Mouse (Mus musculus): ENCODE measurements around the gene Fbxo22. TPM values are rescaled to one million over a fixed set of nuclear protein-coding genes. Genes with fewer than 3 reads are reported as not detected.

Gene Fbxo22
- 57.5 and 63.0 TPM in 2 replicates for polyA plus RNA-seq (2014; fragmentation: Nextera tagmentation; extraction: Ambion mirVana)

DNA sequence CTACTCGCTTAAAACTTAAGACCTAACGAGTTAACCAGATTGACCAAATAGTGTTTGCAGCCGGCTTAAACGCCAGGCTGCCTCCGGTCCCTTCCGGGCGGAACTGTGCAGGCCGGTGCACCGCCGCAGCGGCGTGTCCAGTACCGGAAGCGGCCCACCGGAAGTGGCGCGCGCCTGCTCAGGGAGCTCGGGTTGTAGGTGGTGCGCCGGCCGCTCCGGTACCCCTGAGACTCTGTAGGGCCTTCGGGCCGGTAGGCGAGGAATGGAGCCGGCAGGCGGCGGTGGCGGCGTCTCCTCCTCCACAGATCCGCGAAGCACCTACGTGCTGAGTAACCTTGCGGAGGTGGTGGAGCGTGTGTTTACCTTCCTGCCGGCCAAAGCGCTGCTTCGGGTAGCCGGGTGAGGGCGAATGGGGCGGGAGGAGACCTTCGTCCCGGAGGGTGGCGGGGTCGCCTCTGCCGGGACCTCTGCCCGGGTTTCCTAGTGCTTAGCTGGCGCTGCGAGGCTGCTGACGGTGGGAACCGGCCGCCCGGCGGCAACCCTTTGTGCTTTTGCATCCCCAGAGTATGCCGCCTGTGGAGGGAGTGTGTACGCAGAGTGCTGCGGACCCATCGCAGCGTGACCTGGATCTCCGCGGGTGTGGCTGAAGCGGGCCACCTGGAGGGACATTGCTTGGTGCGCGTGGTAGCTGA, at the start of gene Fbxo22:
TSS of gene Fbxo22 (plus strand) at position 136 of the 692 bp plus-strand sequence.
- Histone ChIP-seq H3K27ac (ENCODE audit: low read depth) (peak within 1 kb of the TSS; percentile 86), H3K4me1 (replicated peaks; ENCODE audit: control insufficient read depth, insufficient read depth, low read length) (peaks cover 6% of the 10 kb centered on the region), H3K4me3 (ENCODE audit: low read depth, low read length) (peak within 1 kb of the TSS; percentile 83), H3K27me3 (replicated peaks; ENCODE audit: control insufficient read depth, insufficient read depth, low read length) (no peaks in the 10 kb centered on the region), H3K9ac (ENCODE audit: low read length) (peak within 1 kb of the TSS; percentile 87), H3K36me3 (ENCODE audit: control insufficient read depth, insufficient read depth, low read length) (peaks cover 23% of the 10 kb centered on the region), H3K4me2 (ENCODE audit: low read length) (peak within 1 kb of the TSS; percentile 80), H3K9me3 (ENCODE audit: control insufficient read depth, low read length) (no peaks in the 10 kb centered on the region)
- WGBS = under 1% methylated on average over 62 of the region's 65 CpGs
- DNase-seq (ENCODE audit: low spot score) (peak; percentile 90), ATAC-seq (replicated peaks; ENCODE audit: low FRiP score, low TSS enrichment, low read depth) (peak; percentile 99)

DNA sequence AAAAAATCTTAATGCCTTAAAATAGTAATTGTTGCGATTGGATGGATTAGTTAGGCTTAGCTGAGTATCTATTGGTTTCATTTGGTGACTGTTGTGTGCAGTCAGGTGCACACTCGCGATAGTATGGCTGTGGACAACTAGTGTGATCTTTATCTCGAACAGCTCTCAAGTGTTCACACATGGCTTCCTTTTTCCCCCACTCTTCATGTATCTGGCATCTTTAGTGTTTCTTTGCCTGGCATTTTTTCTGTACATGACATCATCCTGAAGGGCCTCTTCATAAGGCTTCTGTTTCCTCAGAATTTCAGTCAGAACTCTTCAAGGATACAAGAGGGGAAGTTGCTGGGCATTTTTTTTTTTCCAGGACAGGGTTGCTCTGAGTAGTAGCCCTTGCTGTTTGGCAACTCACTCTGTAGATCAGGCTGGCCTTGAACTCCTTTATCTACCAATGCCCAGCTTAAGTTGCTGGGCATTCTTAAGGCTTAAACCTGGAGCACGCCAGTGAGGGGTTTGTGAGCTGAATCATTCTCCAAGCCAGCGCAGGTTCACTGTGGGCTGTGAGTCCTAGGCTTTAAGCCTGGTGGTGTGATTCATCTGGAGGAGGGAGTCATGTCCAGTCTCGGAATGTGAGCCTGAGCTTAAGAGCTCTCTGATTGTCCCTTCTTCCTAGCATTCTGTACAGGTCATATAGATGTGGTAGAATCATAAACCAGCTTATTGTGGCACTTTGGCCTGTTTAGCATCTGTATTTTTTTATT, 37.9 kb upstream of the Fbxo22 start:
- no peak overlapping the region for H3K9ac ChIP-seq (ENCODE audit: low read length)
- ATAC-seq (replicated peaks; ENCODE audit: low FRiP score, low TSS enrichment, low read depth) = no peak
- 83% methylated on average over 7 of the region's 7 CpGs for WGBS
- H3K9me3 ChIP-seq (ENCODE audit: control insufficient read depth, low read length) = no peaks in the 10 kb centered on the region
- DNase-seq (ENCODE audit: low spot score) = no peak
- H3K27me3 ChIP-seq (replicated peaks; ENCODE audit: control insufficient read depth, insufficient read depth, low read length) = no peaks in the 10 kb centered on the region
- no peak overlapping the region for H3K4me3 ChIP-seq (ENCODE audit: low read depth, low read length)
- no peak overlapping the region for H3K27ac ChIP-seq (ENCODE audit: low read depth)
- H3K4me1 ChIP-seq (replicated peaks; ENCODE audit: control insufficient read depth, insufficient read depth, low read length) = no peaks in the 10 kb centered on the region
- H3K36me3 ChIP-seq (ENCODE audit: control insufficient read depth, insufficient read depth, low read length) = peaks cover 23% of the 10 kb centered on the region
- no peak overlapping the region for H3K4me2 ChIP-seq (ENCODE audit: low read length)

DNA sequence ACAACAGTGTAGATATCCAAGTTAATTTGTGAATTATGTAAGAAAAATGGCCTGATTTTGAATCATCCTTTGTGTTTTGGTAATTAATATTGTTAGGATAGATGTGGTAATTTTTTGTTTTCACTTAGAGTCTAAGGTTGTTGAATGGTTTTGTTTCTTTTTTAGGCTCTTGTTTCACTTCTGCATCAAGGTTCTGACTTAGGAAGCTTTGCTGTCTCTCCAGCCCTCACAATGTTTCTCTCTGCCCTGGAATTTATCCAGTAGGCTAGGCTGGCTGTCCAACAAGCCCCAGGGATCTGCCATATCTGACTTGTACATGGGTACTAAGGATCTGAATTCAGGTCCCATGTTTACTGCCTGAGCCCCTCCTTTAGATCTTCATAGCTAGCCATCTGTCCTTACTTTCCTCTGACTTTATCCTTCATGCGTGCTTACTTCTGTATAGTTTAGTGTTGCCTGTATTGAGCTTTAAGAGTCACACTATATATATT, 36.5 kb upstream of the Fbxo22 start:
- H3K4me3 ChIP-seq (ENCODE audit: low read depth, low read length) = no peak overlapping the region
- H3K27ac ChIP-seq (ENCODE audit: low read depth) = no peak overlapping the region
- peaks cover 23% of the 10 kb centered on the region for H3K36me3 ChIP-seq (ENCODE audit: control insufficient read depth, insufficient read depth, low read length)
- no peaks in the 10 kb centered on the region for H3K27me3 ChIP-seq (replicated peaks; ENCODE audit: control insufficient read depth, insufficient read depth, low read length)
- H3K4me1 ChIP-seq (replicated peaks; ENCODE audit: control insufficient read depth, insufficient read depth, low read length) = no peaks in the 10 kb centered on the region
- no peak overlapping the region for H3K4me2 ChIP-seq (ENCODE audit: low read length)
- H3K9ac ChIP-seq (ENCODE audit: low read length) = no peak overlapping the region
- 92% methylated on average over 1 of the region's 1 CpGs for WGBS
- DNase-seq (ENCODE audit: low spot score) (no peak), ATAC-seq (replicated peaks; ENCODE audit: low FRiP score, low TSS enrichment, low read depth) (no peak)
- H3K9me3 ChIP-seq (ENCODE audit: control insufficient read depth, low read length) = no peaks in the 10 kb centered on the region

DNA sequence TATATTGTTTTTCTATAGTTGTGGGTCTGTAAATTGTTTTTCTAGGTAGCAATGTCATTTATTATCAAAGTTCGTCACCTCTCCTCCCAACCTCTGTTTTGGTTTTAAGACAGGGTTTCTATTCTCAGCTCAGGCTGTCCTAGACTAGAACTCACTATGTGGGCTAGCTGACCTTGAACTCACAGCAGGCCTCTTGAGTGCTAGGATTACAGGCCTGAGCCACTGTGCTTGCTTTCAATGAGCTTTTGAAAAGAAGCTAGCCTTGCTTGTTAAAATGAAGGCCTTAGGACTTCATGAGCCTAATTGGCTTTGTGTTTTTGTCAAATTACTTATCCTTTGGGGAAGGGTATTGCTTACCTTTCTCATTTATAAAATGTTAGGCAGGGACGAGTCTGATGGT, 34.5 kb upstream of the Fbxo22 start:
- no peaks in the 10 kb centered on the region for H3K27me3 ChIP-seq (replicated peaks; ENCODE audit: control insufficient read depth, insufficient read depth, low read length)
- no peak overlapping the region for H3K4me3 ChIP-seq (ENCODE audit: low read depth, low read length)
- no peak overlapping the region for H3K4me2 ChIP-seq (ENCODE audit: low read length)
- 86% methylated on average over 2 of the region's 2 CpGs for WGBS
- H3K4me1 ChIP-seq (replicated peaks; ENCODE audit: control insufficient read depth, insufficient read depth, low read length) = no peaks in the 10 kb centered on the region
- ATAC-seq (replicated peaks; ENCODE audit: low FRiP score, low TSS enrichment, low read depth) (no peak), DNase-seq (ENCODE audit: low spot score) (no peak)
- no peaks in the 10 kb centered on the region for H3K9me3 ChIP-seq (ENCODE audit: control insufficient read depth, low read length)
- no peak overlapping the region for H3K9ac ChIP-seq (ENCODE audit: low read length)
- H3K36me3 ChIP-seq (ENCODE audit: control insufficient read depth, insufficient read depth, low read length) = peaks cover 11% of the 10 kb centered on the region
- H3K27ac ChIP-seq (ENCODE audit: low read depth) = no peak overlapping the region

DNA sequence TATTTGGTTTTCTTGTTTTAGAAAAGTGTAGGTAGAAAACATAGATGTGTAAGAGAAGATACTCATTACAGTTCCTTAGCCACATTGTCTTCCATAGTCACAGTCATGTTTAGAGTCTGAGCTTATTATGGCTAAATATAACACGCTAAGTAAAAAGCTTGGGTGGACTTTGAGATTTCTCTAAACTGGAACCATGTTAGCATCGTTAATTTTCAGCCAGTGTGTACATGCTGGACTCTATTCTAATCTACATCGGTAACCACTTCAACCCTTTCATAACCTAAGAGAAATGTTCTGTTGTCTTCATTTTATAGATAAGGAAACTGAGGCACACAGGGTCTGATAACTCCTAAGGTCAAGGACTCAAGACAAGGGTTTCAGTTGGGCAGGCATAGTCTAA, 12.8 kb upstream of the Fbxo22 start:
- no peak overlapping the region for H3K9ac ChIP-seq (ENCODE audit: low read length)
- H3K4me2 ChIP-seq (ENCODE audit: low read length) = no peak overlapping the region
- no peaks in the 10 kb centered on the region for H3K9me3 ChIP-seq (ENCODE audit: control insufficient read depth, low read length)
- H3K27ac ChIP-seq (ENCODE audit: low read depth) = no peak overlapping the region
- DNase-seq (ENCODE audit: low spot score) (no peak), ATAC-seq (replicated peaks; ENCODE audit: low FRiP score, low TSS enrichment, low read depth) (no peak)
- no peak overlapping the region for H3K4me3 ChIP-seq (ENCODE audit: low read depth, low read length)
- H3K27me3 ChIP-seq (replicated peaks; ENCODE audit: control insufficient read depth, insufficient read depth, low read length) = no peaks in the 10 kb centered on the region
- peaks cover 27% of the 10 kb centered on the region for H3K36me3 ChIP-seq (ENCODE audit: control insufficient read depth, insufficient read depth, low read length)
- no peaks in the 10 kb centered on the region for H3K4me1 ChIP-seq (replicated peaks; ENCODE audit: control insufficient read depth, insufficient read depth, low read length)
- 96% methylated on average over 3 of the region's 3 CpGs for WGBS

DNA sequence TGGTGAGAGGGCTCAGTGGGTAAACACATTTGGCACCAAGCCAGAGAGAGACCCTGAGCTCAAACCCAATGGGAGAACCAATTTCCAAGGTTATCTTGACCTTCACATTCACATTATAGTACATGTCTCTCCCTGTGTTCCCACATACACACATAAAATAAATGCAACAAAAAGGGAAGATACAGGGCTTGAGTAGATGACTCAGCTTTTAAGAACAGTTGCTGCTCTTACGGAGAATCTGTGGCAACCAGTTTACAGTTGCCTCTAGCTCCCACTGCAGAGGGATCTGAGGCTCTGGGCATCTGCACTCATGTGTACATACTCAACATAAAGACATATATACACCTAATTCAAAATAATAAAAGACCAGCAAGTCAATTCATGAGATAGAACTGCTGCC, 10.5 kb upstream of the Fbxo22 start:
- 100% methylated on average over 1 of the region's 1 CpGs for WGBS
- DNase-seq (ENCODE audit: low spot score) = peak; percentile 24
- H3K27me3 ChIP-seq (replicated peaks; ENCODE audit: control insufficient read depth, insufficient read depth, low read length) = no peaks in the 10 kb centered on the region
- H3K36me3 ChIP-seq (ENCODE audit: control insufficient read depth, insufficient read depth, low read length) = peaks cover 22% of the 10 kb centered on the region
- no peak overlapping the region for H3K4me3 ChIP-seq (ENCODE audit: low read depth, low read length)
- H3K27ac ChIP-seq (ENCODE audit: low read depth) = no peak overlapping the region
- no peak for ATAC-seq (replicated peaks; ENCODE audit: low FRiP score, low TSS enrichment, low read depth)
- no peak overlapping the region for H3K4me2 ChIP-seq (ENCODE audit: low read length)
- no peaks in the 10 kb centered on the region for H3K9me3 ChIP-seq (ENCODE audit: control insufficient read depth, low read length)
- H3K4me1 ChIP-seq (replicated peaks; ENCODE audit: control insufficient read depth, insufficient read depth, low read length) = no peaks in the 10 kb centered on the region
- H3K9ac ChIP-seq (ENCODE audit: low read length) = no peak overlapping the region

DNA sequence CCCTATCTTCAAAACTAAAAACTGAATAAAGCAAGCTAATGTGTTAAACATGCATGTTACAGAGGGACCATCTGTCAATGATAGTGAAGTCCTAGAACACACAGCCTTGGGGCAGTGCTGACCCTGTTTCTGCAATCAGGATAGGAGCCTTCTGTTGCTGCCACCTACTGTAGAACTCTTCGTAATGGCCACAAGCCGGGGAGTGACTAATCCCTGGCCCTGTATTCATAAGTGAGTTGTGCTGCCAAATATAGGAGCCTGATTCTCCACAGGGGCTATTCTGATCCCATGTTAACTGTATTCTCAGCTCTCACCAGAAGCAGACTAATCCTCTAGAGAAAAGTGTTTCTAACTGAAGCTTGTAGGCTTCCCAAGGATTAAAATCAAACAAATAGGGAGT, 9.4 kb upstream of the Fbxo22 start:
- ATAC-seq (replicated peaks; ENCODE audit: low FRiP score, low TSS enrichment, low read depth) = no peak
- DNase-seq (ENCODE audit: low spot score) = peak; percentile 33
- no peak overlapping the region for H3K4me3 ChIP-seq (ENCODE audit: low read depth, low read length)

DNA sequence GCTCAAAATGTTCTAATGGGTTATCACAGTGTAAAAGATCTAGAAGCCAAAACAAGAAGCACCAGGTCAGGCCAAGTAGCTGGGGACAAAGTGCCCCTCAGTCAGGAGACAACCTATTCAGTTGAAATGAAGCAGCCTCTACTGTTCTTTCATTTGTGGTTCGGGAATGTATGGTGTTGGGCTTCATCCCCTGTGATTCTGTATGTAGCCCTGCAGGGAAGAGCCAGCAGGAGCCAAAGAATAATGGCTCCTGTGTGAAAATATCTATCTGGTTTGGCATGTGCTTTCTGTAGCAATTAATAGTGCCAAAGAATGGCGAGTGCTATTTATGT, 301 bp upstream of the Fbxo22 start:
- 0 out of 2 replicates have a peak, but pooled peaks have one; percentile 16 for ATAC-seq (replicated peaks; ENCODE audit: low FRiP score, low TSS enrichment, low read depth)
- Histone ChIP-seq H3K27me3 (replicated peaks; ENCODE audit: control insufficient read depth, insufficient read depth, low read length) (no peaks in the 10 kb centered on the region), H3K9ac (ENCODE audit: low read length) (peak overlapping the region; percentile 87), H3K4me2 (ENCODE audit: low read length) (peak overlapping the region; percentile 80), H3K9me3 (ENCODE audit: control insufficient read depth, low read length) (no peaks in the 10 kb centered on the region), H3K4me1 (replicated peaks; ENCODE audit: control insufficient read depth, insufficient read depth, low read length) (peaks cover 6% of the 10 kb centered on the region), H3K36me3 (ENCODE audit: control insufficient read depth, insufficient read depth, low read length) (peaks cover 22% of the 10 kb centered on the region; the same call in 1 of the 2 replicates), H3K27ac (ENCODE audit: low read depth) (peak overlapping the region; percentile 86; the same call in 1 of the 2 replicates), H3K4me3 (ENCODE audit: low read depth, low read length) (peak overlapping the region; percentile 83)
- WGBS = 0% methylated on average over 2 of the region's 2 CpGs
- no peak for DNase-seq (ENCODE audit: low spot score)

More for the DNA sequence above, 9.4 kb upstream of the Fbxo22 start:
- Histone ChIP-seq H3K4me2 (ENCODE audit: low read length) (no peak overlapping the region), H3K4me1 (replicated peaks; ENCODE audit: control insufficient read depth, insufficient read depth, low read length) (no peaks in the 10 kb centered on the region), H3K9me3 (ENCODE audit: control insufficient read depth, low read length) (no peaks in the 10 kb centered on the region), H3K36me3 (ENCODE audit: control insufficient read depth, insufficient read depth, low read length) (peaks cover 26% of the 10 kb centered on the region), H3K27ac (ENCODE audit: low read depth) (no peak overlapping the region), H3K27me3 (replicated peaks; ENCODE audit: control insufficient read depth, insufficient read depth, low read length) (no peaks in the 10 kb centered on the region), H3K9ac (ENCODE audit: low read length) (no peak overlapping the region)
- 91% methylated on average over 2 of the region's 2 CpGs for WGBS
